Mouse (Mus musculus) heart, embryonic 14.5 days (tissue): ENCODE data around the gene Fcgr1. TPM values are rescaled to one million over a fixed set of nuclear protein-coding genes. Genes with fewer than 3 reads are reported as not detected.
A peak's percentile ranks its signal among the peaks of the same experiment; 100 is the strongest.

Experiments
- ATAC-seq: fragments of 200-750 bp; cut with Nextera tagmentation; 2 replicates; pipeline ENCODE4 v1.8.0; 2017; ENCODE audit warnings: low read depth, moderate TSS enrichment; ENCODE audit not compliant: insufficient number of reproducible peaks, insufficient read depth, low FRiP score
- H3K27ac ChIP-seq, 2 experiments: fragments of 200-500 bp in 1 of 2; fragments of 300-500 bp in 1 of 2; sonication (generic) in 1 of 2; replicated peaks in 1 of 2; 2 replicates each; pipeline ENCODE4 v1.5.1; 2012 to 2014; ENCODE audit warnings: low read depth in 2 of 2, low read length in 2 of 2, control low read depth in 1 of 2, mild to moderate bottlenecking in 1 of 2, mixed read lengths in 1 of 2; ENCODE audit not compliant: control insufficient read depth in 1 of 2, insufficient read depth in 1 of 2
- H3K27me3 ChIP-seq: fragments of 300-500 bp; sonication (generic); 2 replicates; pipeline ENCODE4 v1.6.1; 2014; ENCODE audit warnings: mild to moderate bottlenecking, low read length, control low read depth; ENCODE audit not compliant: control insufficient read depth, insufficient read depth
- H3K36me3 ChIP-seq: fragments of 300-500 bp; sonication (generic); 2 replicates; pipeline ENCODE4 v1.6.1; 2014; ENCODE audit warnings: mild to moderate bottlenecking, control low read depth, low read length, mixed read lengths; ENCODE audit not compliant: control insufficient read depth, insufficient read depth
- H3K4me1 ChIP-seq, 2 experiments: fragments of 200-500 bp in 1 of 2; fragments of 300-500 bp in 1 of 2; sonication (generic) in 1 of 2; 2 replicates each; pipeline ENCODE4 v1.6.1; 2012 to 2014; ENCODE audit warnings: low read length in 2 of 2, control low read depth in 1 of 2, mixed read lengths in 1 of 2; ENCODE audit not compliant: control insufficient read depth in 2 of 2, insufficient read depth in 2 of 2
- H3K4me2 ChIP-seq: fragments of 300-500 bp; sonication (generic); 2 replicates; pipeline ENCODE4 v1.6.1; 2014; ENCODE audit warnings: mild to moderate bottlenecking, low read length
- H3K4me3 ChIP-seq, 2 experiments: fragments of 200-500 bp in 1 of 2; fragments of 300-500 bp in 1 of 2; sonication (generic) in 1 of 2; 2 replicates each; pipeline ENCODE4 v1.5.1; 2012 to 2014; ENCODE audit warnings: low read length in 2 of 2, mild to moderate bottlenecking in 2 of 2, control low read depth in 1 of 2, low read depth in 1 of 2, moderate library complexity in 1 of 2; ENCODE audit not compliant: control insufficient read depth in 1 of 2, insufficient read depth in 1 of 2
- H3K9ac ChIP-seq: fragments of 300-500 bp; sonication (generic); 2 replicates; pipeline ENCODE4 v1.6.1; 2014; ENCODE audit warnings: mild to moderate bottlenecking, low read length
- H3K9me3 ChIP-seq: fragments of 300-500 bp; sonication (generic); 2 replicates; pipeline ENCODE4 v1.6.1; 2016; ENCODE audit warnings: low read length, control low read depth; ENCODE audit not compliant: control insufficient read depth
- WGBS: fragments of 180-500 bp; shearing (Covaris S2); extraction: QIAGEN DNeasy Blood & Tissue Kit; methylation state at CpG from one replicate; pipeline ENCODE4 v1.1.7; 2014; 5-methylcytosine and 5-hydroxymethylcytosine counted together
- polyA plus RNA-seq: library from polyadenylated mRNA; unstranded; fragments of >200 nt; fragmentation: Nextera tagmentation; extraction: Ambion mirVana; gene quantifications from 2 replicates; pipeline ENCODE4 v1.2.1, GENCODE M21; 2014

Fcgr1 gene
- polyA plus RNA-seq, 1 experiment from 2014 or later, result 2.1 TPM

DNA sequence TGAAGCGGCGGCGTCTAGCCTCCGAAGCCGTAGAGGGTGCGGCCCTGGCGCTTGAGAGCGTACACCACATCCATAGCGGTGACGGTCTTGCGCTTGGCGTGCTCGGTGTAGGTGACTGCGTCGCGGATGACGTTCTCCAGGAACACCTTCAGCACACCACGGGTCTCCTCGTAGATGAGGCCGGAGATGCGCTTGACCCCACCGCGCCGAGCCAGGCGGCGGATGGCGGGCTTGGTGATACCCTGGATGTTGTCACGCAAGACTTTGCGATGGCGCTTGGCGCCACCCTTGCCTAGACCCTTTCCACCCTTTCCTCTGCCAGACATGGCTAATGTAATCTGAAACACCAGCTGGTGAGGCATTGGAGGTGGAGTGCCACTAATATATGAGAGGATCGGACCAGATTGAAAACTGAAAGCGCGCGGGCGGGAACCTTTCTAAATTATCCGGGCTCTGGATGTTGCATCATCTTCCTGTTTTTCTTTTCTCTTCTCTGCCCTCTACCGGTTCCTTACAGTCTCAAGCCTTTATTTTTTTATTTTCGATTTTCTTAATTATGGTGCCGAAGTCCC lies 30.7 kb downstream of the Fcgr1 start, which contains the start of gene Hist2h4:
Gene Hist2h4 (minus strand): TSS at position 333 of the 572 bp plus-strand sequence.
- H3K36me3 ChIP-seq, result no peaks in the 10 kb centered on the region
- H3K4me1 ChIP-seq, result peaks cover 13 to 17% of the 10 kb centered on the region in 2 experiments
- ATAC-seq, result peak; percentile 86
- peak within 1 kb of the TSS; percentile 97 to 99 for H3K27ac ChIP-seq
- H3K27me3 ChIP-seq, result no peaks in the 10 kb centered on the region
- H3K4me3 ChIP-seq, result peak within 1 kb of the TSS; percentile 54 to 83
- H3K9ac ChIP-seq, result peak within 1 kb of the TSS; percentile 82
- under 1% methylated on average over 40 of the region's 40 CpGs for WGBS
- peak within 1 kb of the TSS; percentile 71 for H3K4me2 ChIP-seq
- no peaks in the 10 kb centered on the region for H3K9me3 ChIP-seq

DNA sequence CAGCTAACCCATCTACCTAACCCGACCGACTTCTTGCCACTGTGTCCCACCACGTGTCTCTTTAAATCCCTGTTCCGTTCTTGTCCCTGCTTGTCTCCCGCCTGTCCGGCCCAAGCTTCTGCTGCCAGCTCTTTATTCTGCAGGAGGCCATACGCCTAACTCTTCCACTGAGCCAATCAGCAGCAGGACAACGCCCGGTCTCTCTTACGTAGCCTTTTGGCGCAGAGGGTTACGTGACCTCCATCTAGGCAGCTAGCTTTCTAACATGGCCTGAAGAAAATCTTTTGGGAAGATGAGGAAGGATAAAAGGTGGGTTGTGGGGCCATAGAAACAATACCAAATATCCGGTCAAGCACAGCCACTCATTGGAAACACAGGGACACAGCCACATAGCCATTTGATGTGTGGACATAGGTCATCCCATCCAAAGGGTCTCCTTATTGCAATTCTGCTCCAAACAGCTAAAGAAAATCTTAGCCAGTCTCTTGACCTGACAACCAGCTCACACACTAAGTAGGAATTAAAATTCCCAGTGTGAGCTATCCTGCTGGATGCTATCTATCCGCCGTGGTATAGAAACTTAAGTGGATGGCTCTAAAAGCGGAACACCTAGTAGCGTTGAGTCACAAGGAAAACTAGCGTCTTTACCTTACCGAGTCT lies 31.4 kb downstream of the Fcgr1 start:
- H3K27me3 ChIP-seq, result no peaks in the 10 kb centered on the region
- peak overlapping the region; percentile 71 for H3K4me2 ChIP-seq
- H3K27ac ChIP-seq, result peak overlapping the region; percentile 93 to 97
- H3K36me3 ChIP-seq, result no peaks in the 10 kb centered on the region
- H3K9me3 ChIP-seq, result no peaks in the 10 kb centered on the region
- 1% methylated on average over 19 of the region's 19 CpGs for WGBS
- H3K4me3 ChIP-seq, result peak overlapping the region; percentile 54 to 83
- peak overlapping the region; percentile 82 for H3K9ac ChIP-seq
- peak; percentile 80 for ATAC-seq
- H3K4me1 ChIP-seq, result peaks cover 13 to 14% of the 10 kb centered on the region in 2 experiments

DNA sequence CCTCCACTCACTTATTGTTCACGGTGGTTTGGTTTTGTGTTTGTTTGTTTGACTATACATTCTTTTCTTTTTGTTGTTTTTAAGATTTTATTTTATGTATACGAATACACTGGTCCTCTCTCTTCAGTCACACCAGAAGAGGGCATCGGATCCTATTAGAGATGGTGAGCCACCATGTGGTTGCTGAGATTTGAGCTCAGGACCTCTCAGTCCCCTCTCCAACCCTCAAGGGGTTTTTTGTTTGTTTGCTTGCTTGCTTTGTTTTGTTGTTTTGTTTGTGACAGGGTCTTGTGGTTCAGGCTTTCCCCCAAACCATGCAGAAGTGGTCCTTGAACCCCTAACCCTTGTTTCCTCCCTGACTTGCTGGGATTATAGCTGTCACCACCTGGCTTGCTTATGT lies 32.1 kb downstream of the Fcgr1 start:
- Histone ChIP-seq H3K36me3 (no peaks in the 10 kb centered on the region), H3K9me3 (no peaks in the 10 kb centered on the region), H3K27ac (peak overlapping the region; percentile 93 to 97), H3K27me3 (no peaks in the 10 kb centered on the region), H3K9ac (peak overlapping the region; percentile 82), H3K4me3 (no peak overlapping the region; a peak in 1 of 4 replicates), H3K4me1 (peaks cover 13 to 14% of the 10 kb centered on the region in 2 experiments), H3K4me2 (peak overlapping the region; percentile 71)
- ATAC-seq, result no peak
- 67% methylated on average over 3 of the region's 3 CpGs for WGBS

DNA sequence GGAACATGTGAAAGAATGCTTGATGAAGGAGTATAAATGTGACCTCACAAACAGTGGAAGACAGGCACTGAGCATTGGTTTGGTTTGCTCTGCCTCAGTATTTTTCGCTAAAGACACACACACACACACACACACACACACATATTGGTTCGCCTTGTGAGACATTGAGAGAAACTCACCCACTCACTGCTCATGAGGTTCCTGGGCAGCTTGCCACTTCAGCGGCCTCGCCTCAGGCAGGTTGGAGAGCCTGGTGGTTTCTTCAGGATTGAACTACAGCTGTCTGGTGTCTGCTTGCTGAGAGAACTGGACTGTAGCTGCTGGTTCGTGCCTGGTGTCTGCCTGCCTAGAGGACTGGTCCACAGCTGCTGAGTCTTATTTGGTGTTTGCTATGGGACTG lies 33.5 kb downstream of the Fcgr1 start:
- WGBS, result 87% methylated on average over 5 of the region's 5 CpGs
- no peak overlapping the region for H3K4me3 ChIP-seq
- no peak overlapping the region for H3K27ac ChIP-seq
- no peak for ATAC-seq
- no peak overlapping the region for H3K4me2 ChIP-seq
- H3K9me3 ChIP-seq, result no peaks in the 10 kb centered on the region
- H3K4me1 ChIP-seq, result peaks cover 13 to 14% of the 10 kb centered on the region in 2 experiments
- no peaks in the 10 kb centered on the region for H3K27me3 ChIP-seq
- H3K9ac ChIP-seq, result no peak overlapping the region
- H3K36me3 ChIP-seq, result no peaks in the 10 kb centered on the region

DNA sequence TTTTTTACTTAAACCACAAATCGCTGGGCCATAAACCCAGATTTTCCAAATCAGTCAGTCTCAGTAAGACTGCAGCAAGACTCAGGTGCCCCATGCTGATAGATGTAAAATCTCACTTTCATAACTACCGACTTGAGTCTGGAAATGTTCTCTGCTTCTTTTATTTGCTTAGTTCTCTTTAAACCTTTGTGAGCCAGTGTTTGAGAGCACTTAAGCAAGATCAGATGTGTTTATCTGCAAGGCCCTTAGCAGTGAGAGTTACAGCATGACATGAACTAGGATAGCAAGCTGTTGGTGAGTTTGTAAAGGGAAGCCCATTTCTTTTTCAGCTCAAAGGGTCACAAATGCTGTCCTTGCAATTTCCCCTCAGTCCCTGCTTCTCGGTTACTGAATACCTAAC lies 36.6 kb downstream of the Fcgr1 start:
- no peaks in the 10 kb centered on the region for H3K27me3 ChIP-seq
- no peak overlapping the region for H3K4me2 ChIP-seq
- H3K9me3 ChIP-seq, result no peaks in the 10 kb centered on the region
- WGBS, result 66% methylated on average over 3 of the region's 3 CpGs
- no peak overlapping the region for H3K27ac ChIP-seq
- ATAC-seq, result no peak
- no peak overlapping the region for H3K4me3 ChIP-seq
- H3K9ac ChIP-seq, result no peak overlapping the region
- H3K4me1 ChIP-seq, result peaks cover 5 to 6% of the 10 kb centered on the region in 2 experiments
- no peaks in the 10 kb centered on the region for H3K36me3 ChIP-seq

DNA sequence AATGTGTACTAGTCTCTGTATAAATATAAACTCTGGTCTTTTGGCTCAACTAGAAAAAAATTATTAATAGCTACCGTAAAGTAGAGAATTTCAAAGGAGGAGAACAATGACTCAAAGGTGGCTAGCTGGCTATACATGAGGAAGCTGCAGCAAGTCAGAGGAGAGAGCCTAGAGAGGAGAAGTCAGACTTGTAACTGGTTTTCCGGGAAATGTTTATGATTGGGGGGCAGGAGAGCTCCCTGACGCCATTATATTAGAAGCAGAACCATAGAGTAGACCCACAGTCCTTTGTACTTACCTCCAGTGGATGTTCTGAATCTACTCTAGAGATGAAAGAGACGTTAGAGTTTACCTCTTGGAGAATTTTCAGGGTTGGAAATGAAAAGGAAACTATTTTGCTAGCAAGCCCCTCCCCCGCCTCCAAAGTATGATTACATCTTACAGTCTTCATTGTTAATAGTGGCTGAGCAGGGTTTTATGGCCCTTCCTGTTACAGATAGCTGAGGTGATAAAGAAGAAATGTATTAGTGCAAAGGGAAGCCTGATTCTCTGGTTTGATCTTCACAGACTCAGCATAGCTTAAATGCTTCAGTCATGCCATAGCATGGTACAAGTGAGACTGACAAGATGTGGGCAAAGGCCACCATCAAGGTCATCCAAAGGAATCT lies 37.7 kb downstream of the Fcgr1 start:
- H3K27ac ChIP-seq, result no peak overlapping the region
- no peak for ATAC-seq
- no peaks in the 10 kb centered on the region for H3K4me1 ChIP-seq
- H3K9me3 ChIP-seq, result no peaks in the 10 kb centered on the region
- H3K27me3 ChIP-seq, result no peaks in the 10 kb centered on the region
- no peak overlapping the region for H3K4me2 ChIP-seq
- no peak overlapping the region for H3K9ac ChIP-seq
- H3K4me3 ChIP-seq, result no peak overlapping the region
- no peaks in the 10 kb centered on the region for H3K36me3 ChIP-seq
- 75% methylated on average over 5 of the region's 5 CpGs for whole genome bisulfite sequencing

DNA sequence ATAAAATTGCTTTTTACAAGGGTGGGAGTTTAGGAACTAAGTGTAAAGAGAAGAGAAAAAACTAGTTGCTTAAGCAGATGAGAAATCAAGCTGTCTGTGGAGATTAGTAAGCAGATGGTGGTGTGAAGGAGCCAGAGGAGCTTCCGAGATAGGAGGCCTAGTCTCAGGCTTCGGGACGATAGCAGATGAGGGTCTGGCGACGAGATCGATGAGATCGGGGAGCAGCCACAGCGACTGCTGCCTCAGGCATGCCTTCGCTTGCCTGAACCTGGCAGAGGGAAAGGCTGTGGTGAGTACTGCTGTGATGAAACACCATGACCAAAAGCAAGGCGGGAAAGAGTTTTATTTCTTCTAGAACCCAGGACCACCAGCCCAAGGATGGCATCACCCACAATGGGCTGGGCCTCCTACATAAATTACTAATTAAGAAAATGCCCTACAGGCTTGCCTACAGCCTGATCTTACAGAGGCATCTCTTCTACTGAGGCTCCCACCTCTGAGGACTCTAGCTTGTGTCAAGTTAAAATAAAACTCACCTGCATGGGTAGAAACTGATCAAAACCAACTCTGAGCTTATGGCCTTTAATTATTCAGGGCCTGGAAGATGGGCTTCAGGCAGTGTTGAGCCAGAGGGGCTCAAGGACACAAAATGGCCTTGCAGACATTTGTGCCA lies 39.0 kb downstream of the Fcgr1 start:
- 24% methylated on average over 10 of the region's 10 CpGs for WGBS
- no peaks in the 10 kb centered on the region for H3K36me3 ChIP-seq
- H3K9me3 ChIP-seq, result no peaks in the 10 kb centered on the region
- ATAC-seq, result no peak
- H3K27ac ChIP-seq, result no peak overlapping the region
- H3K9ac ChIP-seq, result peak overlapping the region; percentile 48; the same call in 1 of the 2 replicates
- H3K4me2 ChIP-seq, result no peak overlapping the region
- H3K4me1 ChIP-seq, result peaks cover 0 to under 1% of the 10 kb centered on the region in 2 experiments; a peak in 1 of 4 replicates
- H3K4me3 ChIP-seq, result no peak overlapping the region
- H3K27me3 ChIP-seq, result no peaks in the 10 kb centered on the region
